Mouse (Mus musculus) hindbrain, embryonic 14.5 days (tissue): ENCODE data around the gene Srxn1. TPM values are rescaled to one million over a fixed set of nuclear protein-coding genes. Genes with fewer than 3 reads are reported as not detected.

Experiments
- ATAC-seq: fragments of 200-750 bp; cut with Nextera tagmentation; 2 replicates; pipeline ENCODE4 v1.8.0; 2017; ENCODE audit warnings: moderate number of reproducible peaks, mild to moderate bottlenecking, moderate TSS enrichment, moderate library complexity; ENCODE audit not compliant: low FRiP score
- DNase-seq: peaks from one replicate; pipeline ENCODE4 v3.0.0-alpha.2; 2015; ENCODE audit warnings: low spot score
- H3K27ac ChIP-seq: fragments of 300-500 bp; sonication (generic); 2 replicates; pipeline ENCODE4 v1.5.1; 2014; ENCODE audit warnings: mild to moderate bottlenecking, moderate library complexity
- H3K27me3 ChIP-seq: fragments of 300-500 bp; sonication (generic); 2 replicates; pipeline ENCODE4 v1.6.1; 2014; ENCODE audit warnings: mild to moderate bottlenecking, low read length, mixed read lengths; ENCODE audit not compliant: control insufficient read depth, insufficient read depth
- H3K36me3 ChIP-seq: fragments of 300-500 bp; sonication (generic); replicated peaks from 2 replicates; pipeline ENCODE4 v1.6.1; 2014; ENCODE audit not compliant: control insufficient read depth, insufficient read depth
- H3K4me1 ChIP-seq: fragments of 300-500 bp; sonication (generic); replicated peaks from 2 replicates; pipeline ENCODE4 v1.6.1; 2014; ENCODE audit warnings: antibody characterized with exemption, low read length, mixed read lengths; ENCODE audit not compliant: control insufficient read depth, insufficient read depth
- H3K4me2 ChIP-seq: fragments of 300-500 bp; sonication (generic); replicated peaks from 2 replicates; pipeline ENCODE4 v1.6.1; 2014; ENCODE audit warnings: mild to moderate bottlenecking, moderate library complexity
- H3K4me3 ChIP-seq: fragments of 300-500 bp; sonication (generic); replicated peaks from 2 replicates; pipeline ENCODE4 v1.5.1; 2014; ENCODE audit warnings: mild to moderate bottlenecking, low read length
- H3K9ac ChIP-seq: fragments of 300-500 bp; sonication (generic); 2 replicates; pipeline ENCODE4 v1.6.1; 2014
- H3K9me3 ChIP-seq: fragments of 300-500 bp; sonication (generic); 2 replicates; pipeline ENCODE4 v1.6.1; 2016; ENCODE audit warnings: low read length; ENCODE audit not compliant: control insufficient read depth
- WGBS: fragments of 180-500 bp; shearing (Covaris S2); extraction: QIAGEN DNeasy Blood & Tissue Kit; methylation state at CpG from one replicate; pipeline ENCODE4 v1.1.7; 2014; 5-methylcytosine and 5-hydroxymethylcytosine counted together
- polyA plus RNA-seq: library from polyadenylated mRNA; unstranded; fragments of >200 nt; fragmentation: Nextera tagmentation; extraction: Ambion mirVana; gene quantifications from 2 replicates; pipeline ENCODE4 v1.2.1, GENCODE M21; 2014

Gene Srxn1
- polyA plus RNA-seq, 1 experiment from 2014 or later: 22.5 TPM

GRCm38 (mm10) chr2:152128597-152128996 is 23.3 kb downstream of the Srxn1 start:
- Histone ChIP-seq H3K4me1 (no peaks in the 10 kb centered on the region), H3K27me3 (no peaks in the 10 kb centered on the region), H3K9ac (no peak overlapping the region), H3K27ac (no peak overlapping the region), H3K36me3 (no peaks in the 10 kb centered on the region), H3K4me2 (no peak overlapping the region), H3K9me3 (no peaks in the 10 kb centered on the region), H3K4me3 (no peak overlapping the region)
- DNase-seq: no peak
- ATAC-seq: no peak
- 70% methylated on average over 2 of the region's 2 CpGs for WGBS

DNA sequence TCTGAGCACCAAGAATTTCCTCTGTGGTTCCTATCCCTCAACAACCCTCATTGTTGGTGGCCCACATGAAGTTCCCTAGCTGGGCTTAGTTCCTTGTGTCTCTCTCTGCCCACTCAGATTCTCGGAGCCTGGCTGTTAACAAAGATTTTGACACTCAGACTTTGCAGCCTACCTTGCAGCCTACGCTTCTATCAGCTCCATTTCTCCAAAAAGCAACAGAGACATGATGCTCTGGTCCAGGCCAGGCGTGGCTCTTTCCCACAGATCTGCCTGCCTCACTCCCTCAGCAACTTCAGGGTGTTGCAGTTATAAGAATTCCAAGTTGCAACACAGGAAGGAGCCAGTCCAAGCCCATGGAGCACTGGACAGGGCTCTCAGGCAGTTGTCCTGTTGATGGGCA is 24.5 kb downstream of the Srxn1 start:
- WGBS: 75% methylated on average over 3 of the region's 3 CpGs
- Histone ChIP-seq H3K4me2 (no peak overlapping the region), H3K27me3 (no peaks in the 10 kb centered on the region), H3K9ac (no peak overlapping the region), H3K27ac (no peak overlapping the region), H3K9me3 (no peaks in the 10 kb centered on the region), H3K36me3 (no peaks in the 10 kb centered on the region), H3K4me3 (no peak overlapping the region), H3K4me1 (no peaks in the 10 kb centered on the region)
- no peak for ATAC-seq
- DNase-seq: no peak

DNA sequence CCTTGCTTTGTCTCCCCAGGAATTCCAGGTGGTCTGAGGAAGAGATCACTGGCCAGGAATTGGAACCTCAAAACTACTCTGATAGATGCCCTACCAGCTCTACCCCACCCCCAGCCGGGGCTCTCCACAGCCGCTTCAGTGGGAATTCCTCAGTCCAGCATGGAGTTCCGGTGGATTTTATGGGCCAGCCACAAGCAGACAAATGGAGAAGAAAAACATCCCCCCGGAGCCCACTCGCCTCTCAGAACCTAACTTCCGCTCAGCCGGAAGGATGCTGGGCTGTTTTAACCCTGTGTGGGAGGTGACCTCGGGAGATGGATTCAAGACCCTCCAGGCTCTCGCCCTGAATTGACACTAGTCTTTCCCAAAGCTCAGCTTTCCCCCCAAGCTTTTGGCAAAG is 26.7 kb downstream of the Srxn1 start:
- Histone ChIP-seq H3K36me3 (no peaks in the 10 kb centered on the region), H3K27me3 (no peaks in the 10 kb centered on the region), H3K27ac (no peak overlapping the region), H3K9me3 (no peaks in the 10 kb centered on the region), H3K4me3 (no peak overlapping the region), H3K4me1 (no peaks in the 10 kb centered on the region), H3K9ac (no peak overlapping the region), H3K4me2 (no peak overlapping the region)
- ATAC-seq (no peak), DNase-seq (no peak)
- WGBS: 64% methylated on average over 9 of the region's 9 CpGs

DNA sequence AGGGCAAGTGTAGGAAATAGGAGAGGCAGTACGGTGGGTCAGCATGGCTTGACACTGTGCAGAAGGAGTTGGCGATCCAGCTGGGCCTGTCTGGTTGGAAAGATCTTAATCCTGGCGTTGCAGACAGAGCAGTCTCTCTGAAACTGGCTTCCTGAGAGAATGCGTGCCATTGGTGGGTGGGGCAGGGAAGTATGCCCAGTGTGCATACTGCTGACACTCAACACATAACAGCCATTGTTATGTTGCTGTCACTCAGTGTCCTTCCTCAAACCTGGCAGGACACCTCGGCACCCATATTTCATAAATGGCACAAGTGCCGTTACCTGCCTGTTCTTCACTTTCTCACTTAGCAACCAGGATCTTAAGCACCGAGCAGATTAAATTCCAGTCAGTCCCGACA is 27.4 kb downstream of the Srxn1 start:
- H3K4me2 ChIP-seq: no peak overlapping the region
- no peaks in the 10 kb centered on the region for H3K4me1 ChIP-seq
- no peak for ATAC-seq
- no peak overlapping the region for H3K4me3 ChIP-seq
- WGBS: 74% methylated on average over 8 of the region's 8 CpGs
- H3K9me3 ChIP-seq: no peaks in the 10 kb centered on the region
- H3K9ac ChIP-seq: no peak overlapping the region
- no peak for DNase-seq
- no peaks in the 10 kb centered on the region for H3K36me3 ChIP-seq
- no peaks in the 10 kb centered on the region for H3K27me3 ChIP-seq
- H3K27ac ChIP-seq: no peak overlapping the region

DNA sequence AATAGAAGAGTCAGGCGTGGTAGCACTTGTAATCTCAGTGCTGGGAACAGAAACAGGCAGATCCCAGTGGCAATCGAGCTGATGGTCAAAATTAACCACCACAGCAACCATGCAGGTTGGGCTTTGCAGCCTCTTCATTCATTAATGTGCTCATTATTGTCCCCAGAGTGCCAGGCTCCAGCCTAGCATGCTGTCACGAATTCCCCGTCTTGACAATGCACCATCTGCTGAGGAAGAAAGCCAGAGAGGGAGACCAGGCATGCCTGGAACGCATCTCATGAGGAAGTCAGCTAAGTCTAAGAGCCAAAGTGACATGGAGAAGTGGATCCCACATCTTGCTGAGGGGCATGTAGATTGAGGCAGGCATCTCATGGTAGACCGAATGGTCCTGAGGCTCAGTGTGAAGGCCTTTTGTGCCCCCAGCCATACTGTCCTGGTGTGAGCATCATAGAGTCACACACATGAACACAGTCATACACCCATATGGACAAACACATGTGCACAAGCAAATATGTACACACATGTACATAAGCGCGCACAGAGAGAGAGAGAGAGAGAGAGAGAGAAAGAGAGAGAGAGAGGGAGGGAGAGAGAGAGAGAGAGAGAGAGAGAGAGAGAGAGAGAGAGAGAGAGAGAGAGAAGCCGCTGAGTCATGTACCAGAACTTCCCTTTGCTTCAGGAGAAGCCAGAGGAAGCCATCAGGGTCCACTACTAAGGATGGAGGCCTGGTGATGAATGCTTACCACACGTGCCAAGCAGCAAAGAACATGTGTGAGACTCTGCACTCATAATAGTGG is 34.1 kb downstream of the Srxn1 start:
- H3K27ac ChIP-seq: no peak overlapping the region
- ATAC-seq: no peak
- 49% methylated on average over 10 of the region's 10 CpGs for WGBS

DNA sequence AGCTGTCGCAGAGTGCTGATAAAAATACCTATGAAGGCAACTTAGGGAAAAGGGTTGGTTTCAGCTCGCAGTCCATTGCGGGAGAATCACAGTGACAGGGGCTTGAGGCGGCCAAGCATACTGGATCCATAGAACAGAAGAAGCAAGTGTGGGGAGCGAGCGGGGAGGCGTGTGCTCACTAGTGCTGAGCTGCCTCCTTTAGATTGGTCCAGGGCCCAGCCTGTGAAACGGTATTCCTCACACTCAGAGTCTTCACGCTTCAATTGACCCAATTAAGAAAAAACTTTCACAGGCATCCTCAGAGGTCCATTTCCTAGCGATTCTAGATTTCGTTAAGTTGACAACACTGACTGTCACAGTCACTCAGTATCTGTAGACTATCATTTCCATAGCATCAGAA is 35.6 kb downstream of the Srxn1 start:
- Histone ChIP-seq H3K4me1 (peaks cover 28% of the 10 kb centered on the region), H3K27ac (no peak overlapping the region), H3K4me2 (no peak overlapping the region), H3K9ac (no peak overlapping the region), H3K27me3 (peaks cover 36% of the 10 kb centered on the region), H3K4me3 (no peak overlapping the region), H3K36me3 (no peaks in the 10 kb centered on the region), H3K9me3 (no peaks in the 10 kb centered on the region)
- 34% methylated on average over 11 of the region's 11 CpGs for WGBS
- DNase-seq: no peak
- no peak for ATAC-seq

More for the DNA sequence above, 34.1 kb downstream of the Srxn1 start:
- H3K36me3 ChIP-seq: no peaks in the 10 kb centered on the region
- H3K9me3 ChIP-seq: no peaks in the 10 kb centered on the region
- no peak overlapping the region for H3K9ac ChIP-seq
- peaks cover 22% of the 10 kb centered on the region for H3K27me3 ChIP-seq
- H3K4me2 ChIP-seq: no peak overlapping the region
- peaks cover 28% of the 10 kb centered on the region for H3K4me1 ChIP-seq
- no peak for DNase-seq
- no peak overlapping the region for H3K4me3 ChIP-seq

GRCm38 (mm10) chr2:152141491-152141890 is 36.2 kb downstream of the Srxn1 start:
- Histone ChIP-seq H3K36me3 (no peaks in the 10 kb centered on the region), H3K4me2 (peak overlapping the region; percentile 74), H3K9me3 (no peaks in the 10 kb centered on the region), H3K4me1 (peaks cover 28% of the 10 kb centered on the region), H3K4me3 (0 out of 2 replicates have a peak overlapping the region, but pooled peaks have one; percentile 9), H3K9ac (no peak overlapping the region; the same call in 1 of the 2 replicates), H3K27ac (no peak overlapping the region), H3K27me3 (peaks cover 36% of the 10 kb centered on the region)
- WGBS: 45% methylated on average over 1 of the region's 1 CpGs
- ATAC-seq: no peak
- DNase-seq: no peak

DNA sequence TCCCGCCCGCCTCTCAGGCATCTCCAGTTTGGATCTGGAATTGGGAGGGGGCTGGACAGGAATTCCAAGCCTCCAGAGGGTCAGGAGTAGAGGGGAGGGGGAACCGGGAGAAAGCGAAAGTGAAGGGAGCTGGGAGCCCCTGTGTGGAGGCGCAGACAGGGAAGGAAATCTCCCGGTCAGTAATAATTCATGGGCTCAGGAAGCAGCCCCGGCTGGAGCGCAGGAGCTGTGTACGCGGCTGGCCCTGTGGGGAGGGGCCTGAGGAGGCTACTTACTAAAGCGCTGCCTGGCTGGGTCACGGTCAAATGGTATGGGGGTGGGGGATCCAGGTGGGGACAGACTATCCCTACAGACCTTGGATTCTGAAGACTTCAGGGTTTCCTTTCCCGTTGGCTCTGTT is 36.7 kb downstream of the Srxn1 start:
- Histone ChIP-seq H3K9ac (peak overlapping the region; percentile 9; the same call in 1 of the 2 replicates), H3K9me3 (no peaks in the 10 kb centered on the region), H3K27ac (no peak overlapping the region), H3K4me2 (peak overlapping the region; percentile 74), H3K4me3 (peak overlapping the region; percentile 9), H3K36me3 (no peaks in the 10 kb centered on the region), H3K27me3 (peaks cover 36% of the 10 kb centered on the region), H3K4me1 (peaks cover 28% of the 10 kb centered on the region)
- no peak for DNase-seq
- peak; percentile 49; the same call in 1 of the 2 replicates for ATAC-seq
- under 1% methylated on average over 13 of the region's 13 CpGs for WGBS

DNA sequence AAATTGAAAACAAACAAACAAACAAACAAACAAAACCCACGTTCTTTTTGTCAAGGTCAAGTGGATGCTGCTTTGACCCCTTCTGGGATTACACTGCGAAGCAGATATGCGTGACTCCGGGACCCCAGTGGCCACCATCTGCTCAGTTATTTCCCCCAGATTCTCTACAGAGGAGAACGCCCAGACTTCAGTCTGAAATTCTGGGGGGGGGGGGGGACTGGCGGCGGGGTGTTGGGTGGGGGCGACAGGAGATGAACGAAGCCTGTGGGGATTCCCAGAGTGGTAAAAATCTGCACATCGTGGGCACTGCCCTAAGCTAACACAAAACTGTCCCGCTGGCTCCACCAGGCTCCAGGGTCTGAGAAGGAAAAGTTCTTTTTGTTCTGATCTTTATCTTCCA is 37.3 kb downstream of the Srxn1 start:
- peaks cover 36% of the 10 kb centered on the region for H3K27me3 ChIP-seq
- no peak overlapping the region for H3K4me3 ChIP-seq
- H3K36me3 ChIP-seq: no peaks in the 10 kb centered on the region

More for the DNA sequence above, 37.3 kb downstream of the Srxn1 start:
- Histone ChIP-seq H3K9ac (no peak overlapping the region), H3K4me1 (peaks cover 28% of the 10 kb centered on the region), H3K4me2 (peak overlapping the region; percentile 74), H3K9me3 (no peaks in the 10 kb centered on the region), H3K27ac (no peak overlapping the region)
- WGBS: under 1% methylated on average over 11 of the region's 11 CpGs
- no peak for ATAC-seq
- DNase-seq: no peak
